Mouse (Mus musculus) telencephalon, adult 2 months (tissue): ENCODE measurements at regions not wholly inside any gene's neighbourhood (a gene's known extent, or its start where the extent isn't known, plus 50 kb on each side); places are given as distances from the start of the nearest gene placed in this dataset.

Source experiments
- DNase-seq: peaks from one replicate; pipeline ENCODE4 v3.0.0-alpha.2; 2011; ENCODE audit warnings: low read depth, low spot score

DNA sequence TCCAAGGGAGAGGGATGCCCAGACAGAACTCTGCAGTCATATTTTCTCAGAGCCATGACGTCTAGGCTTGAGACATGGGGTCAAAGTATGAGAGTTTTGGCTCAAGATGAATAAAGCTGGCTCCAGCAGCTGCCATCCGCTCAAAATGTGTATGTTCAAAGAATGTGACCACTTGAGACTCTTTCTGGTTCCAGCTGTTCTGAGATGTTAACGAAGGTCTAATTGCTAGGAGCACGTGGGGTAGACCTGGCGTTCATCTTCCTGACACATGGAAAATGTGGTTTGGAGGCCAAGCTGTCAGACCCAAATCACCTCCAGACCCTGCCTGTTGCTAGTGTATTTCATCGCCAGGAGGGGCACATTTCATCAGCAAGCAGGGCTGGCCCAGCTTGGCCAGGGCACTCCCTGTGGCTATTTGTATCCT lies 58.9 kb upstream of the Ankrd1 start:
- no peak for DNase-seq

DNA sequence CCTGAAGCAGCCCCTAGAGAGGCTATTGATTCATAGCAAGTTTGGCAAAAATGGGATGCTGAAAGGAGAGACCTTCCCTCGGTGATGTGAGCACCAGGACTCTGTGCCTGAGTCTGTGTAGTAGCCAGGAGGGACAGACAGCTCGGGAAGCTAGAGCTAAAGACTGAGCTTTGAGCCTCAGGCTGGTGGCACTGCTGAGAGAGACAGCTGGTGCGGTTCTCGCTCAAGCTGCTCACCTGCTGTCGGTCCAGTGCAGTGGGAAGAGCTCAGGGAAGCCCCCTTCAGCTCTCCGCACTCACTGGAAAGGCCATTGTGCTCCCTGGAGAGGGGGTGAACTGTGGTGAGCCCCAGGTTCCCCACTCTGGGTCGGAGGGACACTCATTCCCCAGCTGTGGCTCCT lies 60.4 kb upstream of the Ankrd1 start:
- DNase-seq = no peak

DNA sequence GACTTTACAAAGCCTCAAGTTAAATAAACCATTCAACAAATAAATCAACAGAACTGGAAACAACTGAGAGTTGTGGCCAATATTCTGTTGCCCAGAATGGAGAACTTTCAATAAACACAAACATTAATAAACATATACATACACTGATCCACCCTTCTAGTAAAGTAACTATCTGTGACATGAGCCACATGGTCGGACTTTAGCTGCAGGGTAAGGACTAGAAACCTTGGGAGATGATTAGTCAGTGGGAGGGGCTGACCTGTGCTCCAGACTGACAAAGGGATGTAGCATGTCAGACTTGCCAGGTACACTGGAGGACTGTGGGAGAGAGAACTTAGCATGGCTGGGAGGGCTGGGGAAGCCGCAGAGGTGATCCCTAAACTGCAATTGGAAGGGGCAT lies 61.6 kb upstream of the Ankrd1 start:
- no peak for DNase-seq

- DNase-seq = peak; percentile 34
Observed at GRCm38 (mm10) chr19:36183127-36183526, 63.2 kb upstream of the Ankrd1 start.

- DNase-seq = no peak
Observed at GRCm38 (mm10) chr19:36189662-36190061, 69.8 kb upstream of the Ankrd1 start.

- DNase-seq = no peak
Observed at GRCm38 (mm10) chr19:36191641-36192040, 71.7 kb upstream of the Ankrd1 start.

GRCm38 (mm10) chr19:36204269-36204668 lies 84.4 kb upstream of the Ankrd1 start:
- no peak for DNase-seq

- no peak for DNase-seq
Observed at GRCm38 (mm10) chr19:36204965-36205718, 85.2 kb upstream of the Ankrd1 start.

DNA sequence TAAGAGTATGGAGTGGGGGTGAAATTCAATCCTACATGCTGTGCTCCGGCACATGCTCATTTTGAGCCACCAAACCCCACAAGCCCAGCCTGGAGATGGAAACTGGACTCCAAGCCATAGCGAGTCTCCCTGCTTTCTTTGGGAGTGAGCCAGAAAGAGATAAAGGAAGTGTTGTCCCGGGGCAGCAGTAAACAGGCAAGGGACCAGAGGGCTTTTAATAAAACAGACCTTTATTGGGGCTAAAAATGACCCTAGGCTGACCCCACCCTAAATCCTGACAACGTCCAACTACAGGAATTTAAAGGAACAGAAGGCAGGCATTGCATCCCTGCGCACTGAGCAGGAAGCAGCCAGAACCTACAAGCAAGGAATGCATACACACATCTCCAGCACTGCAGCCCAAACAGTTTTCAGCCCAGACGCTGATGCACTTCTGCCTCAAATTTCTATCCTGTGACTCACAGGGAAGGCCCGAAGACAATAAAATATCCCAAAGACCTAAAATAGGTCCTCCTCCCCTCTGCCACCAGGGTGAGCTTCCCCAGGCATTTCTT lies 87.9 kb upstream of the Ankrd1 start:
- DNase-seq = no peak

DNA sequence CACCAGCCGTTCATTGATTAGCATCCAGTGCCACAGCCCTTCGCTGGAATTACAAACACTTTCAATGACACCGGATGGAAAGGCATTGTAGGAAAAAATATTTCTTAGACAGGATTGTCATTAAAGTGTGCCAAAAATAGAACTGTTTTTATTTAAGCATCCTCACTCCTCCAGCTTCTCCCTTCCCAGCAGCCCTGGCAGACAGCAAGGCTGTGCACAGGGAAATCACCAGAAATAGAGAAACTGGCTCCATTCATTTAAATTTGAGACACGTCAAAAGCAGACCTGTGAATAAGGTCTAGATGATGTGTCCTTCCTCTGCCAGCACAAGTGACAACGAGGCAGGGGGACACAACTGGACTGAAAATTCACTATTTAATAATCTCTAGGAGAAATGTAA lies 88.5 kb upstream of the Ankrd1 start:
- DNase-seq = peak; percentile 31

GRCm38 (mm10) chr19:36213461-36213860 lies 93.6 kb upstream of the Ankrd1 start:
- peak; percentile 43 for DNase-seq

DNA sequence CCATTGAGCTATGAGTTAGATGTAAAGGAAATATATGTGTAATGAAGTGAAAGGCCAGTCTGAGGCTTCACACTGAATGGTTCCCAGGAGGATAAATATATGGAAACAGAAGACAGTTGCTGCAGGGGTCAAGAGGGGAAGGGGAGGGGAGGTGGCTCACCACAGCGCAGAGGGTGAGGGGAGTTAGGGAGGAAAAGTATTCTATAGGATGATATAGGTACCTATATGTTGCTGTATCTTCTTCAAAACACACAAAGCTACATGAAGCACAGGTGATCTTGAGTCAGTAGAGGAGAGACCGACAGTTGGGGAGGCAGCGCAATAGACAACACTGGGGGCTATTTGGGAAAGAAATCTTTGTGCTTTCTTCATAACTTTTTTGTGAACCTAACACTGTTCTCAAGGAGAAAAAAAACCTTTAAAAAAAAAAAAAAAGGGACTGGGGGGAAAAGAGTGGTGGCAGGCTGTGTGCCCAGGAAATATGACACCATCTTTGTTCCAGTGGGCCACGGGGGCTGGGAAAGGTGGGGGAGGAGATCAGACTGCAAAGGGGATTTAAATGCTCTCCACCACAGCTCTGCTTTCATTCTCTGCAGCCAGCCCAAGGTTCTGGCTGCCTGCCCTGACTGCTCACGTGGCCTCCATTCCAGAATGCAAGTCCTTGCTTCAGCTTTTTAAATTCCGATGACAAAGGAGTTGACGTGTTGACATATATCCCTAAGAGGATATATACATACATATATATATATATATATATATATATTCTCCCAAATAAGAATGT lies 94.5 kb upstream of the Ankrd1 start:
- no peak for DNase-seq

GRCm38 (mm10) chr19:36217177-36217576 lies 97.3 kb upstream of the Ankrd1 start:
- no peak for DNase-seq

DNA sequence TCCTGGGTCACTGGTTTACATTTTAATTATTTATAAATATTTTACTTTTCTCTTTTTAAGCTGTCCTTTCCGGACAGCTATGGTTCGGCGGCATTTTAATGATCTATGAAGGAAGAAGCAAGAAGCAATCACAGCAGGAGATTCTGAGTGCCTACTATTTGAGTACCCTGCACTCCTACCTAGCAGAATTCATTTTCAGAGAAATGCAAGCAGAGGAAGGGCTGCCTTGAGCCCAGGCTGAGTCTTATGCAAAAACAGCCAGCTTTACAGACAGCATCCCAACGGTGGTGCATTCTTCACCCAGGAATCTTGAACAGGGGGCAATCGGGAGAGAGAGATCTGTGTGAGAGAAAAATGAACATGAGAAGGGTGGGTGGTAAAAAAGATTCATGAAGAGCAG lies 97.7 kb upstream of the Ankrd1 start:
- no peak for DNase-seq

DNA sequence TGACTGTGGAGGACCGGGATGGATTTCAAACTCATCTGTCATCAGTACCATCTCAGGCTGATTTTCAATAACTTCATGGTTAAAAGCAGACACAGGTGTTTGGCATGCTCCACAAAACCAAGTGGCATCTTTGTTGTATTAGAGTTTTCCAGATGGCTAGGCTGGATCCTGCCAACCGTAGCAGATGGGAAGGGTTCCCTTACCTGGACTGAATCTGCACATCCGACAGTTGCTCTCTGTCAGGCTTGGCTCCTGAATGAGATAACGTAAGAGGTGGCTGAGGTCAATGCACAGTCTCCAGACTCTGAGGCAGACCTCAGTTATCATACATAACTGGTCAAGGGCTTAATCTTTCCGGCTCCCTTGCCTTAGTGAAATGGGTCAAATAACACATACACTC lies 99.0 kb upstream of the Ankrd1 start:
- DNase-seq = no peak

GRCm38 (mm10) chr19:36221104-36221503 lies 101.2 kb upstream of the Ankrd1 start:
- no peak for DNase-seq

GRCm38 (mm10) chr19:36221596-36221995 lies 101.7 kb upstream of the Ankrd1 start:
- no peak for DNase-seq

GRCm38 (mm10) chr19:36222198-36222597 lies 102.3 kb upstream of the Ankrd1 start:
- no peak for DNase-seq

- DNase-seq = no peak
Observed at GRCm38 (mm10) chr19:36224518-36224917, 104.6 kb upstream of the Ankrd1 start.

DNA sequence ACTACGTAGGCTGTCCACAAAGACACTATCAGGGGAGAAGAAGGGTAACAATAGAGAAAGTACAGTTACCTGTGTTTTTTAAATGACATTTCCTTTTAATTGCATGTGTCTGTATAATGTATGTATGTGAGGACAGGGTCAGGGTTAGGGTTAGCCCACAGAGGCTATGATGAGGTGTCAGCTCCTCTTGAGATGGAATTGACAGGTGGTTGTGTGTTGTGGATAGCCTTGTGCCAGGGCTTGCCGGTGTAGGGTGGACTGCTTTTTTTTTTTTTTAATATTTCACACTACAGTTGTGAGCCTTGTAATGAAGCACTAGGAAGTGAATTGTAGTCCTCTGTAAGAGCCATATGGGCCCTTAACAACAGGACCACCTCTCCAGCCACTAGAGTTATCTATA lies 105.7 kb upstream of the Ankrd1 start:
- DNase-seq = no peak

DNA sequence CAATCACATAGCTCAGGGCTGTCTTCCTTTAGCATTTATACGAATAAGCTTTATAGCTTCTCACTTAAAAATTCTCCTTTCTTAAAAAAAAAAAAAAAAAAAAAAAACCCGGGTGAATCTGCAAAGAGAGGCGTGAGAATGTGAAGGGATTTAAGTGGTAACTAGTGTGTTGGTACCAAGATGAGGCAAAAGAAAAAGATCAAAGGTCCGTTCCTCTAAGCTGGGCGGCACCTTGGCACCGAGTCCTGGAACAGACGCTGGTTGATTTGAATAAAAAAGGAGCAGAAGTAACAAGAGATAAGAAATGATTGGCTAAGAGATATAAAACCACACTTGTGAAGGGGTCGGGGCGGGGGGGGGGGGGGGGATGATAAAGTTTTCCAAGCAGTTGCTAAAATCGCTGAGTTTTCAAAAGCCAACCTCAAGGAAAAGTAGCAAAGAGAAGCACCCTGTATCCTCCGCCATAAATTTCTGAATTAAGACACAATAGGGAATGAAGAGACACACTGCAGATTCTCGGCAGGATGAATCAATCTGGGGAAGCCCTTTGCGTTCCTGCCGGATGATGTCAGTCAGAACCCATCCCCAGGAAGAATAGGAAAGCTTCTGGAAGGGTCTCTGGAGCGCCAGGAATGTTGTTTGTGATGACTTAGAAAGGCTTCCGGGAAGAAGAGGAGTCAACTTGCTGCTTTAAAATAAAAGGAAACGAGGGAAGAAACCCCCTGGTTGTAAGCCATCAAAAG lies 107.7 kb upstream of the Ankrd1 start:
- DNase-seq = no peak

GRCm38 (mm10) chr19:36229315-36229714 lies 109.4 kb upstream of the Ankrd1 start:
- no peak for DNase-seq
